Mouse (Mus musculus) spleen, adult 18-20 months (tissue): ENCODE data around the gene Cntnap5a.
"Not testable (repeated sequence)": the region's sequence is repeated elsewhere in the genome, so short reads cannot be mapped to it uniquely, and the experiment has no call there.

Source experiments
- DNase-seq, 2 experiments: peaks; one replicate each; pipeline ENCODE4 v3.0.0; 2022; ENCODE audit warnings: mixed read lengths in 2 of 2

Cntnap5a gene

DNA sequence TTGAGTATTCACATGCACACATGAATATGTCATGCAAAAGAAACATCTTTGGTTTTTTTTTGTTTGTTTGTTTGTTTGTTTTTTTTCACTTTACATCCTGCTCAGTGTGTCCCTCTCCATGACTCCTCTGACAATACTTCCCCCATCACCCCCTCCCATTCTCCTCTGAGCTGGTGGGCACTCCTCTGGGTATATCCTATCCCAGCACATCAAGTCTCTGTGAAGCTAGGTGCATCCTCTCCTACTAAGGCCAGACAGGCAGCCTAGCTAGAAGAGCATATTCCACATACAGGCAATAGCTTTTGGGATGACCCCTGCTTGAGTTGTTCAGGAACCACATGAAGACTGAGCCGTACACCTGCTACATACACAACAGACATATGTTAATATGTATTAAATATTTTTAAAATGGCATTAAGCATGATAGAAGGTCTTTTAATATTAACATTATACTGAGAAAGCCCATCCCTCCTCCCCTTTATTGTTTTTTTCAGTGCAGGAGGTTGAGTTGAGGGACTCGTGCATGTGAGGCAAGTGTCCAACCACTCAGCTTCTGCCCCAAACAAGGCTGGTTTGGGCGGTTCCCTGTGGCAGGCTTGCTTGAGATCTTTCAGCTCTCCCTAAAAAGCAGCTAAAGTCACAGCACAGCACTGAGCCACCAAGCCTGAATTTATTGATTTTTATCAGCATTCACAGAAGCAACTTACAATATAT lies 422.6 kb downstream of the Cntnap5a start:
- no peak for DNase-seq

DNA sequence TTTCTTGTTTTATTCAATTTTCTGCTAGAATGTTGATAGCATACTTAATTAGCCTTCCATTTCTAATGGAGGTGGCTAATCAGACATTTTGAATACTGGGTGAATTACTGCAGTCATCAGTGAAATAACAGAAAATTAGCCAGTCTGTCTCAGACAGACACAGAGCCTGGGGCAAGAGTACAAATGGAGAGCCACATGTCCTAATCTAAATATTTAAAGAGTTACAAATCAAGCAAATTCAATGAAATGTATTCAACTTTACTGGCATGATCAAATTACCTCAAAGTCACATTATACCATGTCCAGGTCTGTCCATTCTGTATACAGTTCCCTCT lies 423.1 kb downstream of the Cntnap5a start:
- DNase-seq: no peak

DNA sequence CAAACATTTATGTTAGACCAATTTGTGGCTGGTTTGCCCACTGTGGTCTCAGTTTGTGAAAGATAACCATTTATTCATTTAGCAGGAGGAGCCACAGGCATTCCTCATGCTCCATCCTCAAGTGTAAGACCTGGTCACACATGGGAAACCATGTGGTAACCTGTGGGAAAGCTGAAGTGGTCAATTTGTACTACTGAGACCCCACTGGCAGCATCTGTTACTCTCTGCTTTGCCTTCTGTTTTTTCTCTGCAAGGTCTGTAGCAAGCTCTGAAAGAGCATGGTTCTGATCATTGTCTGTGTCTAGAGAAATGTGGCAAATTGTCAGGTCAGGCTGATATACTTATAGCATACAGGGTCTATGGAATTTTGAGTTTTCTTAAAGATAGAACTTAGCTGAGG lies 423.8 kb downstream of the Cntnap5a start:
- DNase-seq: no peak

GRCm38 (mm10) chr1:116125767-116126166 lies 441.2 kb downstream of the Cntnap5a start:
- no peak for DNase-seq

DNA sequence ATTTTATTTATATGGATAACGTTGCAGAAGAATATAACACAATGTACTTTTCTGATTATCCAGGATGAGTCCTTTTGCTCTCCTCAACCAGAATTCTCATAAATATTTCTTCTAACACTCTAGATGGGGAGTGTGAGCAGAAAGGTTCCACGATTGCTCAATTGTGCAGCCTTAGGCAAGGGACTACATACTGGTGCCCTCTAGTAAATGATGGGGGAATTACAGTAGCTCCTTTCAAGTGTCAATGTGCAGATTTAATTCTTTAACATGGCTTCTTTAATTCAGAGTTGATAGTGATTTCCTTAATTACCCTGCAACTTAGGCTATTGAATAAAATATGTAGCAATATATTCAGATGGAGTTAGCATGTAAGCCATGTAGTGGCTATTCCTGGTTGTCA lies 442.5 kb downstream of the Cntnap5a start:
- no peak for DNase-seq

GRCm38 (mm10) chr1:116128450-116129246 lies 444.1 kb downstream of the Cntnap5a start:
- DNase-seq: no peak

DNA sequence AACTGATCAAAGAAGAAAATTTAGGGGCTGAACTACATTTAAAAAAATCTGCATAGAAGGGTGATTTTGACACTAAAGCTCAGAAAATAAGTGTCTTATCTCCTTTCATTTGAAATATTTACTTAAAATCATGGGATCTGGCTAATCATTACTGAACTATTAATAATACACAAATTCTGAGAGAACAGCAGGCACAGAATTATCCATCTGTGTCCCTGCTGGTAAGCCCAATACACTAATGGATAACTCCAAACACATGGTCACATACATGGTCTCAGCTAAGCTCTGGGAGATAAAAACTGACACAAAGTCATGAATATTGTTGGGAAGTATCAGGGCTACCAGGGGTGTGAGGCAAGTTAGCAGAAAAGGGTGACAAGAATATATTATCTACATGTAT lies 447.9 kb downstream of the Cntnap5a start:
- no peak for DNase-seq

DNA sequence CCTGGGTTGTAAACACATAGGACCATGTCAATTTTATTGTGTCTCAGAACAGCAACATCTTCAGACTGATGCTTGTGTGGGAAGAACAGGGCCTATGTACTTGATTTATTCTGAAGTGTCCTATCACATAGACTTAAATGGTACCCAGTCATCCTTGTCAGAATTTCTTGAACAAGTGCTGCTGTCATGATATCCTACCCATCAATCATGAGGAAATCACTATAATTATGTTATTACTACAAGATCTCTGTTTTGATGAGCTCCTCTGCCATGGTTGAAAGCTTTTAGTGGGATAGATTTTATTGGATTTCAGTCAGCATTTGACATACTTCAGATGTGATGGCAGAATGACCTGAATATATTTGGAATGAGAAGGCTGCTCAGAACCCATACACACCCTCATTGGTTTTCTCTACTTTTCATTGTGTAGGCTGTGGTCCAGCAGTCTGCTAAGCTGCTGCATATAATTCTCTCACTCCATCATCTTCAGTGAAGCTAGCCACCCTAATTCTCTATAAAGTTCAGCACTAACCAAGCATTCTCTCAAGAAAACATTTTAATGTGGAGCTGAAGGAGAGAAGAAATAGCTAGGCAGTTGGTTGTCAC lies 465.3 kb downstream of the Cntnap5a start:
- DNase-seq: no peak

DNA sequence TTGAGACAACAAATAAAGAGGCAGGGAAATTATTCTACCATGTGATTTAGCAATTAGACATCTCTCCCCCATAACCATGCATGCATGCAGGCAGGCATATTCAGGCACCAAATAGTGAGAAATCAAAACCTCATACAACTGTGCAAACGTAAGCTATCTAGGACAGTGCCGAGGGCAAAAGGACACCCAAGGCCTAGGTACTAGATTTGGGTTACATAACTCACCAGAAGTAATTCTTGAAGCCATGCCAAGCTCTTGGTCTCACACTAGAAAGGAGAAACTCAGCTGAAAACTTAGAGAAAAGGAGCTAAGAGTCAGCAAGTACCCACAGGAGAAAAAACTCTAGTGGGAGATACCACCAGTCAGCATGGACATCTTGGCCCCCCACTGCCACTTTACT lies 499.9 kb downstream of the Cntnap5a start:
- no peak for DNase-seq

DNA sequence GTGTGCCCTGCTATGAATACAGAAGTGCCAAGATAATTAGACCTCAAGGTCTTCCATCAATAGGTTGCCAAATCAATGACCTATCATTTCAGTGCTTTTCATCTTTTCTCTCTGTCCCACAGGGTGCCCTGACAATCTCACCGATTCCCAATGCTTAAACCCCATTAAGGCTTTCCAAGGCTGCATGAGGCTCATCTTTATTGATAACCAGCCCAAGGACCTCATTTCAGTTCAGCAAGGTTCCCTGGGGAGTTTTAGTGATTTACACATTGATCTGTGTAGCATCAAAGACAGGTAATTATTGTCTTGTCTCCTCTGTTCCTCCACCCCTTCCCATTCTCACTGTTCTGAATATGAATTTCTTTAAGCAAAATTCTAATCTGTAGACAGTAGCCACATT lies 503.6 kb downstream of the Cntnap5a start:
- not testable (repeated sequence) for DNase-seq

- no peak for DNase-seq
Observed at GRCm38 (mm10) chr1:116192299-116192698, 507.7 kb downstream of the Cntnap5a start.

DNA sequence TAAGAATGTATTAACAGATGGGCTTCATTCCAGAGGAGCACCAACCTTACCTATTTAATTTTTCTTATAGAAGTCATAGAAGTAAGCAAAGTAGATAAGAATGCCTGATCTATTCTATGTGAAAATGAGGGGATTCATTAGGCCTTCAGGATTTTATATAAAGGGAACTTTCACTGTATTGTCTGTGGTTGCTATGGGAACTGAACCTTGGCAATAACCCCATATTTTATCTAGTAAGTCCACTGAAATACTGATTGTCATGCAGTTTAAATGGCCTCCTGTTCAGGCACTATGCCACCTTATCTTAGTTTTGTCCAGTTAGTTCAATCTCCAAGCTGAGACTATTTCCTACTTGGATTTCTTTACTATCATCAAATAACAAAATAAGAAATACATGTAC lies 532.3 kb downstream of the Cntnap5a start:
- DNase-seq: no peak

- no peak for DNase-seq
Observed at GRCm38 (mm10) chr1:116240538-116240937, 556.0 kb downstream of the Cntnap5a start.

- DNase-seq: no peak
Observed at GRCm38 (mm10) chr1:116243856-116244255, 559.3 kb downstream of the Cntnap5a start.

DNA sequence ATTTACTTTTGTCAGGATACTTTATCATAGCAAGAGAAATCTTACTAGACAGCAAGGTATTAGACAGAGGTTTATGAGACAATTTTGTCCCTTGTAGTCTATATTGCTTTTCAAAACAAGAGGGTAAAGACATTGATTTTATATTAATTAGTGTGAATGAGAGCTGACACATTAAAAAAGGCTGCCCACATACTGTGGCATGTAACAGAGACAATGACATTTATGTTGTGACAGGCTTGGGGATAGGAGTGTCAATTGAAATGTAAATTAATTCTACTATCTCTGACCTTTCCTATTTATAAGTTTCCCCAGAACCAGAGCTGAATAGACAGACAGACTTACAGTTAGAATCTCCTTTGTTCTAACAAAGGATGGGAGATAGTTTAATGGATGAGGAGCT lies 596.6 kb downstream of the Cntnap5a start:
- no peak for DNase-seq

DNA sequence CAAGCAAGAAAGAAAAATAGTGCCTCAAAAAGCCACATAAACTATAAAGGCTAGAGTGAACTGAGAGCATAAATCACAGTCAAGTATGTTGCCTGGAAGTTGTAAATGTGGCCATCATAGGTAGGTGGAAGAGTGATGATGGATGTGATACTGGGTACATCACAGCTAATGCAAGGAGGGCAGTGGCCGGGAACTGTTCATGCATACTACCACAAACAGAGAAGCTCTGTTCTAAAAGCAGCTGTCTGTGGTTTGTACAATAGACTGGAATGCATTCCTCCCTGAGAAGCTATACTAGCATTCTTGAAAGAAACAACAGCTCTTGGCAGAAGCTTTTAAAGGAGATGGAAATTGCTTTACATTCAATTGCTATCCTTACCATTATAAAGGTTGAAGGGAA lies 599.4 kb downstream of the Cntnap5a start:
- DNase-seq: no peak

DNA sequence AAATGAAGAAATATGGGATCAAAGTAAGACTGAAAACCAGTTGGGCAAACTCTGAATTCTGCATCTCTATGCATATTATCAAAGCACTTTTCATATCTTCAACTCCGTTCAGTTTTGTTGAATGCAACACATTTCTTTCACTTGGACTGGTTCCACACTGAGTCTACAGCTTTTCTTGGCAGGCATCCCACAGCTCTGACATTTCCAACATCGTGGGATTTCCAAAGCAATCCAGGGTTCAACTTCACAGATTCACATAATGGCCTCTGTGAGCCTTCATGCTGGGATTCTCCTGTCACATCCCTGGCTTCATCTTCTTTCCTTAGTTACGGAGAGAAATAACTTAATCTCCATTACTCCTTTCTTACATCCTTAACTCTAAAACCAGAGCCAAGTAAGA lies 622.0 kb downstream of the Cntnap5a start:
- DNase-seq: no peak

DNA sequence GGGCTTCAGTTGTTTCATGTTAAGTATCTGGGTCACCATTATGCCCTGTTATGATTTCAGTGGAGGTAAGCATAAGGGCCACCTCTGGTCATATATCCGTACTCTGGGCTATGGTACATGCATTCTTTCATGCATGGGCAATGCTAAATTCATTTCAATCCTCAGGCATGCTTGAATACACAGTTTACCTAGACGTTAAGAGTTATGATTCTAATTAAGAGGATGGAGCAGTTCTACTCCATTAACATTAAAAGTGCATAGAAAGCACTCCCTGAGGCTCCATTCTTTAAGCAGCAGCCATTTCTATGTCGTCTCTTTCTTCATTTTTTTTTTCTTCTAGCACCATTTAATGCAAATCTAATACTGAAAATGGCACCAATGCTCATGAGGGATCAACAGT lies 627.0 kb downstream of the Cntnap5a start:
- no peak for DNase-seq

DNA sequence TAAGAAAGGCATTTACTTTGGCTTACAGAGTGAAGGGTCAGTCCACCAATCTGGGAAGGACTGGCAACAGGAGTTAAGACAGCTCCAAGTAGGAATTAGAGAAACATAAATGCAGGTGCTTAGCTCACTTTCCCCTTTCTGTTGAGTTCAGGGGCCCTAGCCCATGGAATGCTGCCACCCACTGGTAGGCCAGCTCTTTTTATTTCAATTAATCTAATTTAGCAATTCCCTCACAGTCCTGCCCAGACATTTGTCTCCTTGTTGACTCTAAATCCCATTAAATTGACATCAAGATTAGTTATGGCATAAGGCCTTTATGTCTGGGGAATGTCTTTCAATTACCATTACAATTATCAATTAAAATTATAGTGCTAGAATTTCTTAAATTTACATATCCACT lies 628.7 kb downstream of the Cntnap5a start:
- DNase-seq: no peak

- no peak for DNase-seq
Observed at GRCm38 (mm10) chr1:116324505-116324904, 639.9 kb downstream of the Cntnap5a start.

DNA sequence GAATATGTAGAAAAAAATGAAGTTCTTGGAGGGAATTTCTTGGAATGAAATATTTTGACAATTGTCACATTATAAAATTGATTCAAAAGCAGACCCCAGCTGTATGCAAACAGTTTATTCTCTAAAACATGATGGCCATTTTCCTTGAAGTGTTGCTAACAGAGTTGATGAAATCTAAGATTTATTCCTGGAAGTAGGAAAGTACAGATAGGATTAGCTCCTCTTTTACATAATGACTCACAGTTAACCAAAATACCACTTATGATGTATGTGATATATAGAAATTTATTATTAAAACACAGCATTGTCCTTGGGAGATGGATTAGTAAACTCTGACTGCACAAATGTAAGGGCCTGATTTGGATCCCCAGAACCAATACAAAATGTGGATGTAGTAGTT lies 669.1 kb downstream of the Cntnap5a start:
- DNase-seq: no peak

DNA sequence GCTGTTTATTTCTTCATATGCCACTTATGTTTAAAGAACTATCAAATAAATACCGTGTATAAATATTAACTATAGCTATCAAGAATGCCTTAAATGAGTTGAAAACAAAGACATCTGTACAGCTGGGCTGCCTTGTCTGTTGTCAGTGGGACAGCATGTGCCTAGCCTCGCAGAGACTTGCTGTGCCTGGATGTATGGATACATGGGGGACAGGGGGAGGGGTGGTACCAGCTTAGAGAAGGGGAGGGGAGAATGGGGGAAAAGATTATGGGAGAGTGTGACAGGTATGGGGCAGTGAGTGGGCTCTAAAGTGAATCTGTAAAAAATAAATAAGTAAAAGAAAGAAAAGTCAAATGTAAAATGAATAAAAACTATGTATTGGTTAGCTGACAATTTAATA lies 681.0 kb downstream of the Cntnap5a start:
- DNase-seq: no peak

DNA sequence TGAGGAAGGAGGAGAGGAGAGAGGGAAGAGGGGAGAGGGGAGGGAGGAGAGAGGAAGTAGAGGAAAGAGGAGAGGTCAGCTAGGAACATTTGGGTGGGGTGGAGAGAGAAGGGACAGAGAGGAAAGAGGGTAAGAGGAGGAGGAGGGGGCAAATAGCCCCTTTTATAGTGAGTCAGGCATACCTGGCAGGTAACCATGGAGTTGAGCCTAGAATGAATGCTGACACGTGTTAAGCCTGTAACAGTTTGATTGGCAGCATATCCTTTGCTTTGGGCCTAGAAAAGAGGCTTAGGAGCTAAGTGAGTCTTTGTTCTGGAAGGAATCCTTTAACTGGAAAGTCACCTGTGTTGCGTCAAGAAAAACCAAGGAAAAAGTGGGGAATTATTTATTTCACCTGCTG lies 681.6 kb downstream of the Cntnap5a start:
- DNase-seq: no peak

DNA sequence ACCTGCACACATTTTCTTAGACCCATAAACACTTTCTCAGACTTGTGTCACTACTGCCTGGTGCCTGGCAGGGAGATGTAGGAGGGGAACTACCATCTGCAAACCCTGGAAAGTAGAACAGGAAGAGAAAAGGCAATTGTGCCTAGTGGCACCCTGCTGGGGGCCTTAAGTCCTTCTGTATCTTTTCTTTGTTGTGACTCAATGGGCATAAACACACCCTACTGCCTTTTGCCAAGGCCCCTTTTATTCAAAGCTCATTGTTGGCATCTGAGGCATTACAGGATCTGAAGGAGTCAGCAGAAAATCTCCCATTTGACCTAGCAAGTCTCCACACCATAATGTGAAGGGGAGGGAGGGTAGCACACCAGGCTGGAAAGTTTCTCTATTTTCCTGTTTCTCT lies 682.2 kb downstream of the Cntnap5a start:
- no peak for DNase-seq
